Mouse (Mus musculus): ENCODE results near the gene Ankrd50. TPM values are rescaled to one million over a fixed set of nuclear protein-coding genes. Genes with fewer than 3 reads are reported as not detected.

Ankrd50 gene
- polyA plus RNA-seq, 1 experiment: 8.8 TPM

GRCm38 (mm10) chr3:38501316-38501715, 16.7 kb upstream of the Ankrd50 start:
- no peak overlapping the region for H3K4me3 ChIP-seq (ENCODE audit: control insufficient read depth, low read depth, low read length)
- no peak for TF ChIP-seq POLR2A (IDR thresholded peaks at IDR 0.05; ENCODE audit: control insufficient read depth, low read depth, low read length)
- no peak for TF ChIP-seq CTCF (IDR thresholded peaks at IDR 0.05; ENCODE audit: control insufficient read depth, insufficient read depth, insufficient replicate concordance, low read depth, low read length)

GRCm38 (mm10) chr3:38498561-38498960, 13.9 kb upstream of the Ankrd50 start:
- Histone ChIP-seq H3K4me1 (ENCODE audit: control insufficient read depth, insufficient read depth, low read length) (no peaks in the 10 kb centered on the region), H3K36me3 (ENCODE audit: control insufficient read depth, insufficient read depth, low read length) (no peaks in the 10 kb centered on the region), H3K4me3 (ENCODE audit: control insufficient read depth, low read depth, low read length) (no peak overlapping the region), H3K27ac (ENCODE audit: control insufficient read depth, insufficient read depth, low read depth, low read length) (no peak overlapping the region), H3K27me3 (ENCODE audit: control insufficient read depth, insufficient read depth, low read length) (no peaks in the 10 kb centered on the region)
- TF ChIP-seq POLR2A (IDR thresholded peaks at IDR 0.05; ENCODE audit: control insufficient read depth, low read depth, low read length) (no peak), CTCF (IDR thresholded peaks at IDR 0.05; ENCODE audit: control insufficient read depth, insufficient read depth, insufficient replicate concordance, low read depth, low read length) (no peak)

More at GRCm38 (mm10) chr3:38501316-38501715, 16.7 kb upstream of the Ankrd50 start:
- Histone ChIP-seq H3K27ac (ENCODE audit: control insufficient read depth, insufficient read depth, low read depth, low read length) (no peak overlapping the region), H3K36me3 (ENCODE audit: control insufficient read depth, insufficient read depth, low read length) (no peaks in the 10 kb centered on the region), H3K4me1 (ENCODE audit: control insufficient read depth, insufficient read depth, low read length) (no peaks in the 10 kb centered on the region), H3K27me3 (ENCODE audit: control insufficient read depth, insufficient read depth, low read length) (no peaks in the 10 kb centered on the region)

DNA sequence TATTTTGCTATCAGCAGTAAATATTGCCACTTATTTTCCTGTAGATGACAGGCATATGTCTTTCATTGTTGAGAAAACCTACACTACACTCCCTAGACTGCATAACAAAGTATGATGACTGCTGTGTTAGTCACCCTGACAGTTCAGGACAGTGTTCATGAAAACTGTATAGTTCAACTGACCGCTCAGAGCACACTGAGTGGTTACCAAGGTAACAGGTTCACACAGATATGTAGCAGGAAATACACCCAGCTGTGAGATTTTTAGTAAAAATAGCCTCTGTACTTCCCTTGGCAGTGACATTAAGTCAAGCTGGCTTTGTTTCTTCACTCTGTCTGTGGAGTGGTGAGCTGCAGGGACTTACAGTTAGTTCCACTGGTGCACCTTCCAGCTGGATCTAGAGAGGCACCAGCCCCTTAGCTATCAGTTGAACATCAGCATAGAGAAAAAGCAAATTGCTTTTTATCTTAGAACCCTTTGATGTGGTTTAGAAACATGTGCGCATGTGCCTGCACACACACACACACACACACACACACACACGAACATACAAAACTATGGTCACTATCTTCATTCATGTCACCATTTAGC, 12.2 kb upstream of the Ankrd50 start:
- no peak overlapping the region for H3K27ac ChIP-seq (ENCODE audit: control insufficient read depth, insufficient read depth, low read depth, low read length)
- H3K4me3 ChIP-seq (ENCODE audit: control insufficient read depth, low read depth, low read length): no peak overlapping the region
- TF ChIP-seq CTCF (IDR thresholded peaks at IDR 0.05; ENCODE audit: control insufficient read depth, insufficient read depth, insufficient replicate concordance, low read depth, low read length) (no peak), POLR2A (IDR thresholded peaks at IDR 0.05; ENCODE audit: control insufficient read depth, low read depth, low read length) (no peak)

DNA sequence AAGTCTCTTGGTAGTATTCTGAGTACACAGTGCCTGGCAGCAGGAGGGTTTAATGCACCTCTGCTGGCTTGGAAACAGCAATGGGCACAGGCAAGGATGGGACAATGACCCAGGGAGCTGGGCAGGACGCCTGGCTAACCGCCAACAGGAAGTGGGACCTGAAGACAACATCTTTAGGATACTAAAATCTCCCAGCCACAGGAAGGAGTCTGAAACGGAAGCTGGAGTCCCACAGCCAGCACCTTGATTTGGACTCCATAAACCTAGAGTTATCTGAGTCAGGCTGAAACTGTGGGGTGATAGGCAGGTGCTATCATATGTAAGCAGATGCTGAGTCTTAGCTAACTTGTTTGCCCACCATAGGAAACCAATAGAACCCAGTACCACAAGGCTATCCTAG, 7.1 kb upstream of the Ankrd50 start:
- Histone ChIP-seq H3K36me3 (ENCODE audit: control insufficient read depth, insufficient read depth, low read length) (no peaks in the 10 kb centered on the region), H3K4me1 (ENCODE audit: control insufficient read depth, insufficient read depth, low read length) (no peaks in the 10 kb centered on the region), H3K27me3 (ENCODE audit: control insufficient read depth, insufficient read depth, low read length) (no peaks in the 10 kb centered on the region), H3K27ac (ENCODE audit: control insufficient read depth, insufficient read depth, low read depth, low read length) (no peak overlapping the region), H3K4me3 (ENCODE audit: control insufficient read depth, low read depth, low read length) (no peak overlapping the region)
- TF ChIP-seq POLR2A (IDR thresholded peaks at IDR 0.05; ENCODE audit: control insufficient read depth, low read depth, low read length) (no peak), CTCF (IDR thresholded peaks at IDR 0.05; ENCODE audit: control insufficient read depth, insufficient read depth, insufficient replicate concordance, low read depth, low read length) (no peak)

More for the DNA sequence above, 12.2 kb upstream of the Ankrd50 start:
- Histone ChIP-seq H3K36me3 (ENCODE audit: control insufficient read depth, insufficient read depth, low read length) (no peaks in the 10 kb centered on the region), H3K4me1 (ENCODE audit: control insufficient read depth, insufficient read depth, low read length) (no peaks in the 10 kb centered on the region), H3K27me3 (ENCODE audit: control insufficient read depth, insufficient read depth, low read length) (no peaks in the 10 kb centered on the region)

DNA sequence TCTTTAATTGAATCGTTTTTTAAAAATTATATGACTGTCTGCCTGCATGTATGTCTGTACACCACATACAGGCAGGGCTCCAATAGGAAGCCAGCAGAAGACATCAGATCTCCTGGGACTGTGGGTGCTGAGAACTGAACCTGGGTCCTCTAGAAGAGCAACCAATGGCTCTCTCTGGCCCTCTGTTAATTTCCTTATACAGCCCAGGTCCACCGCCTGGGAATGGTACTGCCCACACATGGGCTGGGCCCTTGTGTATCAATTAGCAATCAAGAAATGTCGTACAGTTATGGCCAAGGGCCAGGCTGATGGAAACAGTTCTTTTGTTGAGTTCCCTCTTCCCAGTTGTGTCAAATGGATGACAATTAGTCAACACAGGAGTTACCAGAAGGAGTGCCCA, 6.6 kb upstream of the Ankrd50 start:
- no peak for TF ChIP-seq CTCF (IDR thresholded peaks at IDR 0.05; ENCODE audit: control insufficient read depth, insufficient read depth, insufficient replicate concordance, low read depth, low read length)
- no peak for TF ChIP-seq POLR2A (IDR thresholded peaks at IDR 0.05; ENCODE audit: control insufficient read depth, low read depth, low read length)
- Histone ChIP-seq H3K4me1 (ENCODE audit: control insufficient read depth, insufficient read depth, low read length) (no peaks in the 10 kb centered on the region), H3K27ac (ENCODE audit: control insufficient read depth, insufficient read depth, low read depth, low read length) (no peak overlapping the region), H3K27me3 (ENCODE audit: control insufficient read depth, insufficient read depth, low read length) (no peaks in the 10 kb centered on the region), H3K4me3 (ENCODE audit: control insufficient read depth, low read depth, low read length) (no peak overlapping the region), H3K36me3 (ENCODE audit: control insufficient read depth, insufficient read depth, low read length) (no peaks in the 10 kb centered on the region)

DNA sequence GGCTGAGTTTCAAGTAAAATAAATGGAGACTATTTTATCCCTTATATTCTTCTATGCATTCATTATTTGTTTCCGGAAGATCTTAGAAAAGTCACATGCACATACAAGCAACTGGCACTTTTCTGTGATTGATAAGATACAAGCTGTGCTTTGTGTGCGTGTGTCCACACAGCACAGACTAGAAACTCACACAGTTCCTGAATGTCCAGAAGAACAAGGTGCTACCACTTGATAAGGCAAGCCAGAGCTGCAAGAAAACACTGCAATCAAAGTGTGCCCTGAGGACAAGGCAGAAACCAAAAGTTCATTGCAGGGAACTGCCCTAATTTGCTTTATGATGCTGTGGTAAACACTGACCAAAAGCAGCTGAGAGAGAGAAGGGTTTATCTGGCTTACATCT, 6.1 kb upstream of the Ankrd50 start:
- no peak overlapping the region for H3K27ac ChIP-seq (ENCODE audit: control insufficient read depth, insufficient read depth, low read depth, low read length)
- no peak overlapping the region for H3K4me3 ChIP-seq (ENCODE audit: control insufficient read depth, low read depth, low read length)
- no peaks in the 10 kb centered on the region for H3K4me1 ChIP-seq (ENCODE audit: control insufficient read depth, insufficient read depth, low read length)
- TF ChIP-seq CTCF (IDR thresholded peaks at IDR 0.05; ENCODE audit: control insufficient read depth, insufficient read depth, insufficient replicate concordance, low read depth, low read length) (no peak), POLR2A (IDR thresholded peaks at IDR 0.05; ENCODE audit: control insufficient read depth, low read depth, low read length) (no peak)
- no peaks in the 10 kb centered on the region for H3K36me3 ChIP-seq (ENCODE audit: control insufficient read depth, insufficient read depth, low read length)
- no peaks in the 10 kb centered on the region for H3K27me3 ChIP-seq (ENCODE audit: control insufficient read depth, insufficient read depth, low read length)

DNA sequence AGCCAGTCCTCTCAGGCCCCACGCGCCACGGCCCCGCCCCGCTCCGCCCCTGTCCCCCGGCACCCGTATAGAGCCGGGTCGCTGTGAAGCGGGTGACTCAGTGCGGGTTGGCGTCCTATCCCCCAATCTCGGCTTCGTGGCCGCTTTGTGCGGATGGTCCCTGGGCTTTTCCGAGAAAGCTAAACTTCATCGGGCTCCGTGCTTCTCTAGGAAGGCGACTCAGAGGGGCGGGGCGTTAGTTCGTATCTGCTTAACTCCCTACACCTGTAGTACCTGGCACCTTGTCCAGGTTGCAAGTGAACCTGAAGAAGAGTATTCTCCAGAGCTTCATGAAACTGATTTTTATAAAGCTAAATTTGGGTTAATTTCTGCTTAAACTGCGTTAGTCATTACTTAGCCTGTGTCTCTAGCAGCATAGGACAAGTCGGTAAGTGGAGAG, 482 bp upstream of the Ankrd50 start:
- Histone ChIP-seq H3K27ac (ENCODE audit: control insufficient read depth, insufficient read depth, low read depth, low read length) (peak overlapping the region; percentile 68), H3K4me1 (ENCODE audit: control insufficient read depth, insufficient read depth, low read length) (no peaks in the 10 kb centered on the region; the same call in none of the 2 replicates), H3K27me3 (ENCODE audit: control insufficient read depth, insufficient read depth, low read length) (no peaks in the 10 kb centered on the region), H3K36me3 (ENCODE audit: control insufficient read depth, insufficient read depth, low read length) (no peaks in the 10 kb centered on the region), H3K4me3 (ENCODE audit: control insufficient read depth, low read depth, low read length) (peak overlapping the region; percentile 98)
- TF ChIP-seq POLR2A (IDR thresholded peaks at IDR 0.05; ENCODE audit: control insufficient read depth, low read depth, low read length) (peak; percentile 16; the same call in 1 of the 2 replicates), CTCF (IDR thresholded peaks at IDR 0.05; ENCODE audit: control insufficient read depth, insufficient read depth, insufficient replicate concordance, low read depth, low read length) (no peak)

All from testis, adult 2 months (tissue).